Mouse (Mus musculus) liver, adult 2 months (tissue): ENCODE measurements around the gene Cebpzos.

ENCODE experiments used
- CTCF ChIP-seq: fragments of 200-500 bp; IDR thresholded peaks from 2 replicates; pipeline ENCODE4 v1.5.1; 2011; ENCODE audit warnings: low read depth, low read length, control low read depth
- POLR2A ChIP-seq: fragments of 200-500 bp; IDR thresholded peaks from 2 replicates; pipeline ENCODE4 v1.6.1; 2011; ENCODE audit warnings: low read length, control low read depth; ENCODE audit not compliant: insufficient read depth; ENCODE audit errors: extremely low read depth

DNA sequence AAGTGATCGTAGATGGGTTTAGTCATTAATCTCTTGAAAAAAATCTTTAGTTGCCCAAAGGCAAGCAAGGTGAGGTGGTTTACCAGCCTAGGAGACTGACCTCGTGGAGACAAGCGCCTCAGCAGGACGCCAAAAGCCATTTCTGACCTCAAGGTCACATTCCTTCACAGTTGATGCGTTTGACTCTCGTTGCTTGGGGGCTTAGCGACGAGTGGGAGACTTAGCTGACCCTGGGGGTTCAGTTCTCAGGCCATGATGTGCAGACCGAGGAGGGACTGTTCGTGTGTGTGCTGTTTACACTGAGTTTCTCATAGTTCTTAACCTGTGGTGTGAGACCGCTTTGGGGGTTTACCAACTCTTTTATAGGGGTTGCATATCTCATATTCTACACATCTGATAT lies 26.3 kb downstream of the Cebpzos start:
- TF ChIP-seq CTCF (no peak), POLR2A (no peak)
